Mouse (Mus musculus) heart, adult 18-20 months (tissue): ENCODE data around the gene Itk. TPM values are rescaled to one million over a fixed set of nuclear protein-coding genes. Genes with fewer than 3 reads are reported as not detected.

ENCODE experiments used
- DNase-seq, 2 experiments: peaks; one replicate each; pipeline ENCODE4 v3.0.0; 2021 to 2022; ENCODE audit warnings: mixed read lengths in 1 of 2
- total RNA-seq, 2 experiments: library from RNA; stranded (reverse); gene quantifications; 2 replicates each; pipeline ENCODE4 v1.2.3; 2021

The Itk gene
- total RNA-seq, 2 experiments from 2014 or later, result 0.20 to 2.9 TPM

- no peak for DNase-seq
Observed at GRCm38 (mm10) chr11:46306776-46307175, 82.5 kb downstream of the Itk start.

- DNase-seq, result no peak
Observed at GRCm38 (mm10) chr11:46305881-46306520, 83.3 kb downstream of the Itk start.

GRCm38 (mm10) chr11:46304864-46305710 is 84.2 kb downstream of the Itk start:
- no peak for DNase-seq

- no peak for DNase-seq
Observed at GRCm38 (mm10) chr11:46304093-46304492, 85.2 kb downstream of the Itk start.

GRCm38 (mm10) chr11:46302471-46302870 is 86.8 kb downstream of the Itk start:
- DNase-seq, result no peak

- no peak for DNase-seq
Observed at GRCm38 (mm10) chr11:46301579-46302248, 87.6 kb downstream of the Itk start.

GRCm38 (mm10) chr11:46299901-46300300 is 89.4 kb downstream of the Itk start:
- DNase-seq, result no peak

- peak in 1 of 2 experiments; percentile 18 for DNase-seq
Observed at GRCm38 (mm10) chr11:46298889-46299785, 90.2 kb downstream of the Itk start.

- DNase-seq, result no peak
Observed at GRCm38 (mm10) chr11:46294390-46294789, 94.9 kb downstream of the Itk start.

- DNase-seq, result no peak
Observed at GRCm38 (mm10) chr11:46293491-46293890, 95.8 kb downstream of the Itk start.

GRCm38 (mm10) chr11:46290988-46291405 is 98.3 kb downstream of the Itk start:
- no peak for DNase-seq

- no peak for DNase-seq
Observed at GRCm38 (mm10) chr11:46289561-46289960, 99.8 kb downstream of the Itk start.

- no peak for DNase-seq
Observed at GRCm38 (mm10) chr11:46289022-46289421, 100.3 kb downstream of the Itk start.

- DNase-seq, result no peak
Observed at GRCm38 (mm10) chr11:46288091-46288490, 101.2 kb downstream of the Itk start.

- peak in 1 of 2 experiments; percentile 51 for DNase-seq
Observed at GRCm38 (mm10) chr11:46286803-46287202, 102.5 kb downstream of the Itk start.

- no peak for DNase-seq
Observed at GRCm38 (mm10) chr11:46283800-46284199, 105.5 kb downstream of the Itk start.

GRCm38 (mm10) chr11:46282612-46283011 is 106.7 kb downstream of the Itk start:
- DNase-seq, result no peak

- no peak for DNase-seq
Observed at GRCm38 (mm10) chr11:46278709-46279108, 110.6 kb downstream of the Itk start.

GRCm38 (mm10) chr11:46278140-46278539 is 111.2 kb downstream of the Itk start:
- DNase-seq, result peak; percentile 18 to 21

- DNase-seq, result peak; percentile 34 to 44
Observed at GRCm38 (mm10) chr11:46276778-46277177, 112.5 kb downstream of the Itk start.

- peak; percentile 47 to 51 for DNase-seq
Observed at GRCm38 (mm10) chr11:46276168-46276567, 113.1 kb downstream of the Itk start.

- peak; percentile 62 to 81 for DNase-seq
Observed at GRCm38 (mm10) chr11:46275302-46275701, 114.0 kb downstream of the Itk start.
